Mouse (Mus musculus): ENCODE results near the gene Tgfb1i1. TPM values are rescaled to one million over a fixed set of nuclear protein-coding genes. Genes with fewer than 3 reads are reported as not detected.

Gene Tgfb1i1
- 10 to 100 TPM; 17.0 to 24.2 (median 20.5) TPM for total RNA-seq (2022)

DNA sequence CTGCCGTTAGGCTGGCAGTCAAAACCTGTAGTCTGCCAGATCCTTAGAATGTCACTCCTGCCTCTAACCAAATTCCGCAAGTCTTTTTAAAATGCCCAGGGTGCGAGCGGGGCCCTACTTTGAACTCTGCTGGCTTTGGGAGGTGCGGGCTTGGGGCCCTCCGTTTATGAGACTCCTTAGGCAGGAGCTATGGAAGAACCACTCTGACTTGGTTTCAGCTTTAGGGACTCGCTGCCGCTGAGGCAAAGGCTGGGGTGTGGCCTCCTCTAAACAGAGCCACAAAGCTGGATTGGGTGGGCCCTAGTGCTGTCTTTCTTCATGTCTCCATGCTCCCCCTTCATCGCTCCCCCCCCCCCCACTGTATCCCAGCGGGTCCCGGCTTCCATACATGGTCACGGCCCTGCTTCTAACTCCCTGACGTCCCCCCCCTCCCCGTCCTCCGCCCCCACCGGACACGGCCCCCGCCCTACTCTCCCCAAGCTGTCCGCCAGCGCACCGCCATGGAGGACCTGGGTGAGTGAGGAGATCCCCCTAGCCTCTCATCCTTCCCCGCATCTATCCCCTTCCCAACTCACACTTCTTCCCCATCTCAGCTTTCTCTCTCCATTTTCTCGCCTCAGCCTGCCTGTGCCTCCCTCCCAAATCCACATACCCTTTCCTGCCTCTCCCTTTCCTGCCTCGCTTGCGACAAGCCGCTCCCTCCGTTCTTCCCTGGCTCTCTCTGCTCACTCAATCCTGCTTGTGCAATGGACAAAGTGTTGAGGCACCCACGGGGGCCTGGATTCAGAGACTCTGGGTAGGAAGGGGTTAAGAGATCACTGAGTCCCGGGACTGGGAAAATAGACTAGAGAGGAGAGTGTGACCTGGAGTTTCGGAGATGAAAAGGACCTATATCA, at the start of gene Tgfb1i1:
TSS of gene Tgfb1i1 (plus strand) at position 317 of the 896 bp plus-strand sequence.
- DNase-seq: no peak

DNA sequence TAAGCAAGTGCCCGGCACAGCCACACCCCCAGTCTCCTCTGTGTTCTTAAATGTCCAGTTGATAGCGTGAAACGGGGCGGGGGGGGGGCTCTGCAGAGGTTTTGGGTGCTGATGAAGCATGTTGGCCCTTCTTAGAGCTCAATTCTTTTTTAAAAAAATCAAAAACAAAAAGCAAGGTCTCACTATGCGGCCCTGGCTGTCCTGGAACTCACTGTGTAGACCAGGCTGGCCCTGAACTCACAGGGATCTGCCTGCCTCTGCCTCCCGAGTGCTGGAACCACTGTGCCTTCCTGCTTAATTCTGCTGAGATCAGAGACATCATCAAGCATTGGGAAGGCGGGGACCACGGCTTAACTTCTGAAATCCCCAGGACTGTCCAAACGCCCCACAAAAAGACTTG, 45.0 kb upstream of the Tgfb1i1 start:
- DNase-seq: no peak

DNA sequence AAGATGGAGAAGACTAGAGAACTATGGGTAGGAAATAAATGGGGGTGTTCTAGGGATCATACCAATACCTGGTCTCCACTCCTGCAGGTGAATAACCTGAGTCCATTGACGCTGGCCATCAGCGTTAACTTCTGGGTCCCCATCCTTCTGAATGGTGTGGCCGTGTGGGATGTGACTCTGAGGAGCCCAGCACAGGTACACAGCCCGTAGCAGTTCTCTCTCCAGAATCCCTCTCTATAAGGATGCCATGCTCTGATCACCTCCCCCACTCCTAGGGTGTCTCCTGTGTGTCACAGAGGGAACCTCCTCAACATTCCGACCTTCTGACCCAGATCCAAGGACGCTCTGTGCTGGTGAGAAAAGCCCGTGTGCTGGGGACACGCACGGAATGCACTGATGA, 43.5 kb upstream of the Tgfb1i1 start:
- DNase-seq: no peak

DNA sequence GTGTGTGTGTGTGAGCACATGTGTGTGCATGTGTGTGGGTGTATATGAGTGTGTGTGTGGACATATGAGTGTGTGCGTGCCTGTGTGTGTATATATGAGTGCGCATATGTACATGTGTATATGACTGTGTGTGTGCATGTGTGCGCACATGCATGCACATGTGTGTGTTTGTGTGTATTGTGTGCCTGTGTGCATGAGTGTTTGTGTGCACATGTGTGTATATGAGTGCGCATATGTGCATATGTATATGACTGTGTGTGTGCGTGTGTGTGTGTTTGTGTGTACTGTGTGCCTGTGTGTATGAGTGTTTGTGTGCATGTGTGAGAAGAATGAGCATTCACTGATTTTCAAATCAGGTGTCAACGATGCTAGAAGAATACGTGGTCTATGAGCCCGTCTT, 42.4 kb upstream of the Tgfb1i1 start:
- no peak for DNase-seq

DNA sequence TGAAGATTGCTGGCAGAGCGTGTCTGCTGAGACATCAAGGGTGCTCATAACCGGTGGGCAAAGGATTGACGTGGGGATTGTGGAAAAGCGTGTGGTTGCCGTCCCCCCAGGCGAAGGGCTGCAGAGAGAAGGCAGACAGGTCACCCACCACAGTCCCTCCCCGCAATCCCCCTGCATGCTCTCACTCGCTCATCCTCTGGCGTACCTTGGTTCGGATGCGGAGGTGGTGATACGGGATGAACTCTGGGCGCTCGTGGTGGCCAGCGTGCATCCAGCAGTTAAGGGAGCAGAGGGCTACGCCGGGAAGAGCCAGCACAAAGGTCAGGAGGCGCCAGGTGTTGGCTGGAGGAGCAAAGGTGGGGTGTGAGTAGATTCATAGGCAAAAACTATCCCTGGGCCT, 40.9 kb upstream of the Tgfb1i1 start:
- no peak for DNase-seq

DNA sequence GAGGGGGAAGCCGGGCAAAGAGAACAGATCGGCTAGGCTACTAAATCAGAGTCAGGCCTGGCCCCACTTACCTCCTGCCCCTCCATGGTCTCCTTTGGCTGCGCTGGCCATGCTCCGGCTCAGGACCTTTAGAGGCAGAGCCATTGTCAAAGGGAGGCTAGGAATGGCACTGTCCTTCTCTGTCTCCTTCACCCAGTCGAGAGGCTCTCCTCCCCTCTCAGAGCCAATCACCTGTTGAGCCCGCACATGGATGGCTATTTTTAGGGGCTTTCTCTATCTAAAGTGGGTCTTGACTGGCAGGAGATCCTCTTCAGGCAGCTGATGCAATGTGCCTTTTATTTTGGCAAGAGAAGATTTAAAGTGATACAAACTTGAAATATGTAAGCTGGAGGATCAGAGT, 40.5 kb upstream of the Tgfb1i1 start, which contains the start of gene Cox6a2:
TSS of gene Cox6a2 (minus strand) at position 236 of the 400 bp plus-strand sequence.
- DNase-seq: no peak

DNA sequence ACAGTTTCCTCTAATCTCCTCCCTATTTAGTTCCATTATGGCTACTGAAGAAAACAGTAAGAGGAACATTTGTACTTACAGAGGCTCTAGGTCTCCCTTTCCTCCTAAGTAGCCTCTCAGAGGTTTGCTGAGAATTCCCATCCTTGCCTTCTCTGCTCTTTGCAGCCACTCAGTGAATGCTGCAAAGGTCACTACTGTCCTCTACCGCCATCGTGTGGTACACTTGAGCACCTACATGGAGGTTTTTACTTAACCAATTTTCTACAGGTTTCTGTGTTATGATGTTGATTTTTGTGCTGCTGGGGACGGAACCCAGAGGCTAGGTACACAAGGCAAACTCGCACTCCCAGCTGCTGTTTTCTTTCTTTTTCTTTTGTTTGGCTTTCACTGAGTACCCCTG, 38.4 kb upstream of the Tgfb1i1 start:
- DNase-seq: peak; percentile 23

DNA sequence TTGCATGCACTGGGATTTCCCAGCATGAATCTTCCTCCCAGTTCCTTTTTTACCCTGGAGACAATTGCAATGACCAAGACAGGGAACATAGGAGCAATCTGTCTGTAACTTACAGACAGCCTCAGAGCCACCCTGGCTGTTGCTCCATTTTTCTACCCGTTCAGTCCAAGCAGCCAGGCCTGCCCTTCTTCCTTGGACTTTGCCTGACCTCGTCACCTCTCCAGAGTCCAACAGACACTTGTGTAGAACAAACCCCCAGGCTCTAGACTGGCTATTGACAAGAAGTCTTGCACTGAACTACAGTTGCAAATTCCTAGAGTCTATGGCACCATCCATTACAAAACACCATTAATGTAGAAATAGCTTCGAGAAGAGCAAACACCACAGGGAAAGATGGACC, 36.8 kb upstream of the Tgfb1i1 start:
- DNase-seq: no peak

DNA sequence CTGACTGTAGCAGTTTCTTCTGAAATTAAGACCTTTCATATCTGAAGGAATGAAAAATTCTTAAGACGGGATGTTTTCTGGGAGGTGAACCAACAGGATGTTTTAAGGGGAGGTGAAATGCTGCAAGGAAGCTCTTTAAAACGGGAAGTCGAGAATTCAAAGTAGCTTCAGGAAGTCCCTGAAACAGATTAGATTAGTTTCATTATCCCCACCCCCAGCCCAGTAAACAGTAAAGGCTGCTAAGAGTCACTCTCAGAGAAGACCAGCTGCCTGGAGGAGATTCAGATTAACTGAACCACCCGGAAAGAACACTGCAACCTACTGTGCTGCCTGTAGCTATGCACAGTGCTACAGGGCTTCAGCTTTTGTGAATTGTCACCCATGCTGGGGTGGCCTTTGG, 26.7 kb upstream of the Tgfb1i1 start:
- no peak for DNase-seq

DNA sequence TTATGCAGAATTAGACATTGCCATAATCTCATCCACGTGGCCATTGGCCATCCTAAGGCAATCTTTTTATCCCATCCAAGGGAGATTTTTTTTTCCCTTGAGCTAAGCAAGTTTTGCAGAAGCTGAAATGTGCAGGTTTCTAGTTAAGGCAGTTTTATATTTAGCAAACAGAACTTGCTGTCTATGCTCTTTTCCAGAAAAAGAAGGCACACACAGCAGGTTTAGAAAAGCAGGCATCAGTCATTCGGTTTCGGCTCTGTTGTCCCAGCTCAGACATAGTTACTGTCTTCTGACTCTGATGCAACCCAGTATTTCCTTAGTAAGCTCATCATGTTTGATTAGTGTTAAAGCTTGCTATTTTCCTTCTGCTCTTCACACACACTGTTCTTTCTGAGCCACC, 25.7 kb upstream of the Tgfb1i1 start:
- no peak for DNase-seq

DNA sequence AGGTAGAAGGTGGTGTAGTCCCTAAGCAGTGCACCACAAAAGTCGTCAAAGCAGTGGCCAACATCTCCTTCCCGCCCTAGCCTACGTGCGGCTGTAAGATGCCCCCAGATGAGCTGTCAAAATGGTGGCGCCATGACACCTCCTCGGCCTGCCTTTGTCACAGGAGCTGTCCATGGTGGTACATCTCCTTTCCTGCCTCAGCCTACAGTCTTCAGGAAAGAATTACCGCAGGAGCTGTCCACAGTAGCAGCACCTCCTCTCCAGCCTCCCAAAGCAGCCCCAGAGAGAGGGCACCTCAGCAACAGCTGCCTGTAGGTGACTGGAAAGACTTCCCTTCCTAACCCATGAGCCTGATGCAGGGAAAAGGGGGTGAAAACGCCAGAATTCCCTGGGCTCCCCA, 14.9 kb upstream of the Tgfb1i1 start:
- no peak for DNase-seq

DNA sequence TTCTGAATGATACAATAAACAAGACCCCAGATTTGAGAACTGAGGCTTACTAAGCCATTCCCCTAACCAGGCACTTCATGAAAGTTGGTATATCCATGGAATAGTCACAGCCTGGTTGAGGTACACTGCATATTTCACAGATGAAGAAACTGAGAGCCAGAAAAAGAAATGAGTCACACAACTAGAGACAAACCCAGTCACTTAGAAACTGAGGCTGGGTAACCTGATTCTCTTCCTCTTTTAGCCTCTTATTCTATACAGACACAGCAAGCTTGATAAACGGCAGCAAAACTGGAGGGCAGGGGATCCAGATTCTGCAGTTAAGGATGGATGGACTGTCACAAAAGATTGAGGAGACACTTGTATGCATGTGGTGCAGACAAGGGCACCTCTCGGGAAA, 11.8 kb upstream of the Tgfb1i1 start:
- DNase-seq: no peak

DNA sequence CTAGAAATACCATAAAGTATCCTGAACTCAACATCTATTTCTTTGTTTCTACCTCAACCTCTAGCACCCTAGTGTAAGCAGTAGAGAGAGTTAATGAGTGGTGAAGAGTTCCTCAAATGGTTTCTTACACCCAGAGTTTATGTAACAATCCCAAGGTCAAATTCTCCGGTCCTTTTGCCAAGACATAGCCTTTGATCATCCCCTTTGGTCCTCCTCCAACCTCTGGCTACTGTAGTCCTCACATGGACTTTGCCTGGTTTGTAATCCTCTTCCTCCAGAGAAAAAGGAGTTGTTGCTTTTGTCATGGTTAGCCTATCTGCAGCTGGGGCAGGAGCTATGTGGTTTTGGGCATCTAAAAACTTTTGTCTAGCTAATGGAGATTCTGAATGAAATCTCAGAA, 11.1 kb upstream of the Tgfb1i1 start:
- DNase-seq: no peak

DNA sequence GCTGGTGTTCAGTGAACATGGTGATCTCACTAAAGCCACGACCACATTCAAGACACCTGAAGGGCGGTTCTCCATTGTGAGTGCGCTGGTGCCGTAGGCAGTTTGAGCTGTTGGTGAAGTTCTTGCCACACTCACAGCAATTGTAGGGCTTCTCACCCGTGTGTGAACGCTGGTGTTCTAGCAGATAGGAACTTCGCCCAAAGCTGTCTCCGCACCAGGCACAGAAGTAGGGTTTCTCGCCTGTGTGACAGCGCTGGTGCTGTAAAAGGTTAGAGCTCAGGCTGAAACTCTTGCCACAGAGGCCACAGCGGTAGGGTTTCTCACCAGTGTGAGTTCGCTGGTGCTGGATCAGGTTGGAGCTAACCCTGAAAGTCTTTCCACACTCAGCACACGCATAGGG, 10.2 kb upstream of the Tgfb1i1 start:
- no peak for DNase-seq

DNA sequence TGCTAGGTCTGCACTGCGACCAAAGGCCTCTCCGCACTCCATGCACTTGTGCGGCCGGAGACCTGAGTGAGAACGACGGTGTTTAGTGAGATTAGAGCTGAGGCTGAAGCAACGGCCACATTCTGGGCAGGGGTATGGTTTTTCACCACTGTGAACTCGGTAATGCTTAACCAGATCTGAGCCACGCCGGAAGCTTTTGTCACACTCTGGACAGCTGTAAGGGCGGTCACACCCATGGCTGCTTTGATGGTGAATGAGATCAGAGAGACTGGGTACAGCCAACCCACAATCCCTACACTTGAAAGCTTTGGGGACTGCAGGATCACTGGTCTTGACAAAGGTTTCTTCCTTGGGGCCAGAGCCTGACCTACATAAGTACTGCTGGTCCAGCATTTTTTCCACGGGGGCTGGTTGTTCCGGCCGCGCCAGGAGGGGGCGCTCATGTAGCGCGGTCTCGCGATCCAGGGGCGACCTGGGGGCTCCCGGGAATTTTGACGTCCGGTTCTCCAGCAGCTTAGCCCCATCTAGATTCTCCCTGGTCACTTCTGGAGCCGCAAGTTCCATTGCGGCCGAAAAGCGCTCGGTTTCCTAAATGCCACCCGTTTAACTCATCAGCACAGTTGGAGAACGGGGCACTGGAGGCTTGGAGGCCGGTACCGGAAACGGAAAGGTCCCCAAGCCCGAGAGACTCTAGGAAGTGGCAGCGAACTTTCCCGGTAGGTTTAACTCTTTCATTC, 9.6 kb upstream of the Tgfb1i1 start, which contains the start of gene Armc5:
TSS of gene Armc5 (plus strand) at position 487 of the 737 bp plus-strand sequence.
- DNase-seq: peak; percentile 75

DNA sequence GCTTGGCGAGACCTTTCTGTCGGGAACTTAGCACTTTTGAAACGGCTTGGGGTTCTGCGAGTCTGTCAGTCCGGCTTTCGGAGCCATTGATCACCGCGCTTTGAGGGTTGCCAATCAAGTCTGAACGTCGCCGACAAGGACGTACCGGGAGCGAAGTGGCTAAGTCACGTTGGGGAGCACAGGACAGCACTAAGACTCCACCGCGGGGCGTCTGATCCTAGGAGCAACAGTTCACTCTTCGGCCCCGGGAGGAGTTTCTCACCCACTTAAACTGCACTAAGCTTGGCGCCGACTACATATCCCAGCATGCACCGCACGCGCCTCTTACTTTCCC, 9.1 kb upstream of the Tgfb1i1 start:
- DNase-seq: no peak

DNA sequence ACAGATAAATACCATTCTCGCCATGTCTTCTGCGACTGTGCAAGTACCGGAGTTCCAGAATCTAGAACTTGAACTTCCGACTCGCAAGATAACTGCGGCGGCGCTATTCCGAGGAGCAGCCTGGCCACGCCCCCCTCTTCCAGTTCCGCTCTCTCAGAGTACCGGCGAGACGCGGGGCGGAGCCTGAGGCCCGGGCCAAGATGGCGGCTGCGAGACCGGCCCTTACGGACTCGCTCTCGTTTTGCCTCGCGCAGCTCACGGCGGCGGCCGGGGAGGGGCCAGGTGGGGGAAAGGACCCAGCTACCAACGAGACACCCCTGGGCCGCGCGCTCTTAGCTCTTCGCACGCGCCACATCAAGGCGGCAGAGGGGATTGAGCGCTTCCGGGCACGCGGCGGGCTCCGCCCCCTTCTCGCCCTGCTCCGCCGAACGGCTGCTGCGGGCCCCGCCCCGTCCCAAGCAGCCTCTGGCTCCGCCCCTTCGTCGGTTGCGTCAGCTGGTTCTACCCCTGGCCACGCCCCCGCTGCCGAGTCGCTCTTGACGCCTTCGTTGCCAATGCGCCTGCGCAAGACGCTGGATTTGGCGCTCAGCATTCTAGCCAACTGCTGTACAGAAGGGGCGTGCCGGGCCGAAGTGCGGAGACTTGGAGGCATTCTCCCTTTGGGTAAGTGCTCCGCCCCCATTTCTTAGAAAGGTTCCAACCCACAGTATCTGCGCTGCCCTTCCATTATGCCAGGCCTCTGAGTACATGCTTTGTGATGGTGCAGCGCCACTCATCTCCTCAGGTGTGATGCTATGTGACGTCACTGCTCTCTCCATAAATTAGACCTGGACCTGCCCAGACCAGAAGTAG, 8.5 kb upstream of the Tgfb1i1 start, which contains the start of gene 9130023H24Rik:
TSS of gene 9130023H24Rik (minus strand) at position 105 of the 852 bp plus-strand sequence.
- peak; percentile 99 for DNase-seq

DNA sequence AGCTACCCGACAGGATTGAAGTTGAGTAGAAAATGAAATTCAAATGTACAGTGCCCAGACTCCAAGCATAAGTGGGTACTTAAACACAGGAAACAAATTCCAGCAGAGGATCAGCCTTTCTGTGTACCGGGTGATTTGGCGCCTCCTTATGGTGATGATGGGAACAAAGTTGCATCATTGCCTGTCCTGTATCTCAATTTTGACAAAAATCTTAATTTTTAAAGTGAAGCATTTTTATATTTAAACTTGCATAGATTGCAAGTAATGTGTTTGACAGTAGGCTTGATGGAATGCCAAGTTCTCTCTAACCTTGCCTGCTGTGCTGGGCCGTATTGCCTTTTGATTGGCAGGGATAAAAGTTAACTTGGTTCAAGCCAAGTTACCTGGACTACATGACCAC, 7.6 kb upstream of the Tgfb1i1 start:
- no peak for DNase-seq

DNA sequence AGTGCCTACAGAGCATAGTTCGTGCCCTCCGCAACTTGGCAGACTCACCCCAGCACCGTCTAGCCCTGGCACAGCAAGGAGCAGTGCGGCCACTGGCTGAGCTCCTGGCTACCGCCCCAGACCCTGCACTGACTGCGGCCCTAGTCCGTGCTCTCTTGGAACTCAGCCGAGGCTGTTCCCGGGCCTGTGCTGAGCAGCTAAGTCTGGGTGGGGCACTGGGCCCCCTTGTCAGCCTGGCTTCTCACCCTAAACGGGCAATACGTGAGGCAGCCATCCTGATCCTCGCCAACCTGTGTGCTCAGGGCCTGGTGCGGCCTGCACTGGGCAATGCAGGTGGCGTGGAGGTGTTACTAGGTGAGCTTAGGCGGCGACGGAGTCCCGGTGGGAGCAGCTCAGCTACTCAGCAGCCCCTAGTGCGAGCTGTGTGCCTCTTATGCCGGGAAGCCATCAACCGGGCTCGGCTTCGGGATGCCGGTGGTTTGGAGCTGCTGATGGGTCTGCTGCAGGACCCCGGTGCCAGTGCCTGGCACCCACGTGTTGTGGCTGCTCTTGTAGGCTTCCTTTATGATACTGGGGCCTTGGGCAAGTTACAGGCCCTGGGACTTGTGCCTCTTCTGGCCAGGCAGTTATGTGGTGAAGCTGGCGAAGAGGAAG, 6.4 kb upstream of the Tgfb1i1 start:
- DNase-seq: no peak

DNA sequence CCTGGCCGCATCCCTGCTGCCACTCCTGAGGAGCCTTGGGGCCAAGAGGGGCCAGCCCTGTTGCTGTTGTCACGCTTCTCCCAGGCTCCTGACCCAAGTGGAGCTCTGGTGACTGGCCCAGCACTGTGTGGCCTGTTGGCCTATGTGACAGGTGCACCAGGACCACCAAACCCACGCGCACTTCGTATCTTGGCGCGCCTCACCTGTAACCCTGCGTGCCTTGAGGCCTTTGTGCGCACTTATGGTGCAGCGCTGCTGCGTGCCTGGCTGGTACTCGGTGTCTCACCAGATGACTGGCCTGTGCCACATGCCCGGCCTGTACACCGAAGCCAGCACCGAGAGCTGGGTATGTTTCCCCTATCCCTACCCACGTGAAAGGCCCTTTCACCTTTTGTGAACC, 4.3 kb upstream of the Tgfb1i1 start:
- DNase-seq: no peak

DNA sequence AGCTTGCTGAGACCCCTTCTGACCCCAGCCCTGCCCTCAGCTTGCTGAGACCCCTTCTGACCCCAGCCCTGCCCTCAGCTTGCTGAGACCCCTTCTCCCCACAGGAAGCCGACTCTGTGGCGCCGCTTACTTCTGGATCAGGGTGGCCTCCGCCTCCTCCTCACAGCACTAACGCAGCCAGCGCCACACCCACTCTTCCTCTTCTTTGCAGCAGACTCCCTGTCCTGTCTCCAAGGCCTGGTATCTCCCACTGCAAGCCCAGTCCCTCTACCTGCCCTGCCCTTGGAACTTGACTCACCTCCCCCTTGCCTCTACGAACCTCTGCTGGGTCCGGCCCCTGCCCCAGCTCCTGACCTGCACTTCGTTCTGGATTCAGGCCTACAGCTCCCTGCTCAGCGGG, 2.7 kb upstream of the Tgfb1i1 start:
- DNase-seq: no peak

DNA sequence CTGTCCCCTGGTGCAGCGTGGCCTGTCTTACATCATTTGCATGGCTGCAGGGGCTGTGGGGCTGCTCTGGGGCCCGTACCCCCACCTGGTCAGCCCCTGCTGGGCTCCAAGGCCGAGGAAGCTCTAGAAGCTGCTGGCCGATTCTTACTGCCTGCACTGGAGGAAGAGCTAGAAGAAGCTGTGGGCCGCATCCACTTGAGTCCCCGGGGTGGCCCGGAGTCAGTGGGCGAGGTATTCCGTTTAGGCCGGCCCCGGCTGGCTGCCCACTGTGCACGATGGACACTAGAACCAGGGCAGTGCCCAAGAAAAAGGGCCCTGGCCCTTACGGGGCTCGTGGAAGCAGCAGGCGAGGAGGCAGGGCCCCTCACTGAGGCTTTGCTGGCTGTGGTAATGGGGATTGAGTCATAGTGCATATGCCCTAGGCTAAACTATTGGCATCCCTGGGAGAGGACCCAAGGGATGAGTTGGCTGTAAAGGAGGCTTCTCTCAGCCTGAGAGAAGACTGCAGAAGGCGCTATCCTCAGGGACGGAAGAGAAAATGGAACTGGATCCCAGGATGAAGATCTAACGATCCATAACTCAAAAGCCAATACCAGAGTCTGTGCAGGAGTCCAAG, 2.1 kb upstream of the Tgfb1i1 start:
- DNase-seq: no peak
